Mouse (Mus musculus): ENCODE measurements at regions not wholly inside any gene's neighbourhood (a gene's known extent, or its start where the extent isn't known, plus 50 kb on each side); places are given as distances from the start of the nearest gene placed in this dataset.
A peak's percentile ranks its signal among the peaks of the same experiment; 100 is the strongest.

GRCm38 (mm10) chr14:72864792-72865191 lies 155.0 kb upstream of the Fndc3a start:
- Histone ChIP-seq H3K9me3 (ENCODE audit: control insufficient read depth, low read length) (no peaks in the 10 kb centered on the region), H3K27me3 (ENCODE audit: control insufficient read depth, insufficient read depth, low read length) (no peaks in the 10 kb centered on the region), H3K27ac (ENCODE audit: low read depth, low read length) (no peak overlapping the region), H3K4me3 (ENCODE audit: low read depth, low read length) (no peak overlapping the region), H3K36me3 (ENCODE audit: control insufficient read depth, insufficient read depth, low read length) (no peaks in the 10 kb centered on the region), H3K4me2 (ENCODE audit: low read depth, low read length) (no peak overlapping the region), H3K9ac (replicated peaks; ENCODE audit: low read depth, low read length) (no peak overlapping the region), H3K4me1 (ENCODE audit: control insufficient read depth, insufficient read depth, low read length) (no peaks in the 10 kb centered on the region)
- WGBS = 82% methylated on average over 4 of the region's 4 CpGs
- ATAC-seq (ENCODE audit: low read depth) = no peak

GRCm38 (mm10) chr14:72864130-72864529 lies 154.3 kb upstream of the Fndc3a start:
- 82% methylated on average over 5 of the region's 5 CpGs for WGBS
- Histone ChIP-seq H3K4me3 (ENCODE audit: low read depth, low read length) (no peak overlapping the region), H3K27ac (ENCODE audit: low read depth, low read length) (no peak overlapping the region), H3K9ac (replicated peaks; ENCODE audit: low read depth, low read length) (no peak overlapping the region), H3K9me3 (ENCODE audit: control insufficient read depth, low read length) (no peaks in the 10 kb centered on the region), H3K4me1 (ENCODE audit: control insufficient read depth, insufficient read depth, low read length) (no peaks in the 10 kb centered on the region), H3K27me3 (ENCODE audit: control insufficient read depth, insufficient read depth, low read length) (no peaks in the 10 kb centered on the region), H3K36me3 (ENCODE audit: control insufficient read depth, insufficient read depth, low read length) (no peaks in the 10 kb centered on the region), H3K4me2 (ENCODE audit: low read depth, low read length) (no peak overlapping the region)
- ATAC-seq (ENCODE audit: low read depth) = no peak

GRCm38 (mm10) chr14:72862806-72863526 lies 153.2 kb upstream of the Fndc3a start:
- Histone ChIP-seq H3K27ac (ENCODE audit: low read depth, low read length) (no peak overlapping the region), H3K9me3 (ENCODE audit: control insufficient read depth, low read length) (no peaks in the 10 kb centered on the region), H3K4me1 (ENCODE audit: control insufficient read depth, insufficient read depth, low read length) (no peaks in the 10 kb centered on the region), H3K27me3 (ENCODE audit: control insufficient read depth, insufficient read depth, low read length) (no peaks in the 10 kb centered on the region), H3K36me3 (ENCODE audit: control insufficient read depth, insufficient read depth, low read length) (no peaks in the 10 kb centered on the region), H3K4me2 (ENCODE audit: low read depth, low read length) (no peak overlapping the region), H3K4me3 (ENCODE audit: low read depth, low read length) (no peak overlapping the region), H3K9ac (replicated peaks; ENCODE audit: low read depth, low read length) (no peak overlapping the region)
- WGBS = 84% methylated on average over 7 of the region's 7 CpGs
- no peak for ATAC-seq (ENCODE audit: low read depth)

DNA sequence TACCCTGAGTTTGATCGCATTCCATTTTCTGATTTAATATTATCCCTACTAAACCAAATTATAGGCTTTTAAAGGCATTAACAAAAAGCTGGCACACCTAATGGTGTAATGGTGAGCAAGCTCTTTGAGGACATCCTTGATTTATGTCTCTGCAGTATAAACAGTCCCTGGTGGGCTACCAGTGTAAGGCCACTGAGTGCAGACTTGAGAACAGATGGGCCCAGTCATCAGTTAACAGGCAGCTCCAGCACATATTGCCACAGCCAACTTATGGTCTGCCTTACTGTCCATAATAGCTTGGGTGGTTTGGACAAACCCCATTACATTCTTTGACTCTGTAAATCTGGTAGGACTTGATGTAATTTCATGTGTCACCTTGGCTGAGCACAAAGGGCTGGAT lies 144.4 kb upstream of the Fndc3a start:
- H3K4me1 ChIP-seq (ENCODE audit: control insufficient read depth, insufficient read depth, low read length) = 0 out of 2 replicates have a peak, but pooled peaks cover 3% of the 10 kb centered on the region

GRCm38 (mm10) chr14:72853104-72853503 lies 143.3 kb upstream of the Fndc3a start:
- H3K36me3 ChIP-seq (ENCODE audit: control insufficient read depth, insufficient read depth, low read length) = no peaks in the 10 kb centered on the region
- WGBS = 95% methylated on average over 3 of the region's 3 CpGs
- H3K4me2 ChIP-seq (ENCODE audit: low read depth, low read length) = no peak overlapping the region
- no peak overlapping the region for H3K27ac ChIP-seq (ENCODE audit: low read depth, low read length)
- H3K9me3 ChIP-seq (ENCODE audit: control insufficient read depth, low read length) = no peaks in the 10 kb centered on the region
- ATAC-seq (ENCODE audit: low read depth) = no peak
- H3K27me3 ChIP-seq (ENCODE audit: control insufficient read depth, insufficient read depth, low read length) = no peaks in the 10 kb centered on the region
- no peak overlapping the region for H3K4me3 ChIP-seq (ENCODE audit: low read depth, low read length)
- no peak overlapping the region for H3K9ac ChIP-seq (replicated peaks; ENCODE audit: low read depth, low read length)
- 0 out of 2 replicates have a peak, but pooled peaks cover 3% of the 10 kb centered on the region for H3K4me1 ChIP-seq (ENCODE audit: control insufficient read depth, insufficient read depth, low read length)

More for the DNA sequence above, 144.4 kb upstream of the Fndc3a start:
- WGBS = 63% methylated on average over 1 of the region's 1 CpGs
- no peak overlapping the region for H3K9ac ChIP-seq (replicated peaks; ENCODE audit: low read depth, low read length)
- H3K27ac ChIP-seq (ENCODE audit: low read depth, low read length) = no peak overlapping the region
- H3K27me3 ChIP-seq (ENCODE audit: control insufficient read depth, insufficient read depth, low read length) = no peaks in the 10 kb centered on the region
- no peaks in the 10 kb centered on the region for H3K9me3 ChIP-seq (ENCODE audit: control insufficient read depth, low read length)
- no peak overlapping the region for H3K4me3 ChIP-seq (ENCODE audit: low read depth, low read length)
- no peaks in the 10 kb centered on the region for H3K36me3 ChIP-seq (ENCODE audit: control insufficient read depth, insufficient read depth, low read length)
- no peak overlapping the region for H3K4me2 ChIP-seq (ENCODE audit: low read depth, low read length)
- ATAC-seq (ENCODE audit: low read depth) = peak; percentile 56; the same call in 1 of the 2 replicates

DNA sequence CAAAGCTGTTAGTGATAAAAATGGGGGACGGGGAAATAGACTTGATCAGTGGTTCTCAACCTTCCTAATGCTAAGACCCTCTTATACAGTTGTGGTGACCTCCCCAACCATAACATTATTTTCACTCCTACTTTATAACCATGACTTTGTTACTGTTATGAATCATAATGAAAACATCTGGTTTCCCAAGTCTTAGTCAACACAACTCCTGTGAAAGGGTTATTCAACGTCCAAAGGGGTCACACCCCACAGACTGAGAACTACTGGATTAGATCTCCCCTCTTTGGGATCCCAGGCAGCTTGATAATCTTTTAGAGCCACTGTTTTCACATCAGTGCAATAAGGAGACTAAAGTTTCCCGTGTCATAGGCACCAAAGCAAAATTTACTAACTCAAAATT lies 141.1 kb upstream of the Fndc3a start:
- H3K9ac ChIP-seq (replicated peaks; ENCODE audit: low read depth, low read length) = no peak overlapping the region
- ATAC-seq (ENCODE audit: low read depth) = no peak
- no peak overlapping the region for H3K27ac ChIP-seq (ENCODE audit: low read depth, low read length)
- H3K36me3 ChIP-seq (ENCODE audit: control insufficient read depth, insufficient read depth, low read length) = no peaks in the 10 kb centered on the region
- H3K4me1 ChIP-seq (ENCODE audit: control insufficient read depth, insufficient read depth, low read length) = peaks cover 6% of the 10 kb centered on the region; the same call in 1 of the 2 replicates
- no peak overlapping the region for H3K4me2 ChIP-seq (ENCODE audit: low read depth, low read length)
- no peak overlapping the region for H3K4me3 ChIP-seq (ENCODE audit: low read depth, low read length)
- WGBS = 82% methylated on average over 3 of the region's 3 CpGs
- no peaks in the 10 kb centered on the region for H3K9me3 ChIP-seq (ENCODE audit: control insufficient read depth, low read length)
- H3K27me3 ChIP-seq (ENCODE audit: control insufficient read depth, insufficient read depth, low read length) = no peaks in the 10 kb centered on the region

DNA sequence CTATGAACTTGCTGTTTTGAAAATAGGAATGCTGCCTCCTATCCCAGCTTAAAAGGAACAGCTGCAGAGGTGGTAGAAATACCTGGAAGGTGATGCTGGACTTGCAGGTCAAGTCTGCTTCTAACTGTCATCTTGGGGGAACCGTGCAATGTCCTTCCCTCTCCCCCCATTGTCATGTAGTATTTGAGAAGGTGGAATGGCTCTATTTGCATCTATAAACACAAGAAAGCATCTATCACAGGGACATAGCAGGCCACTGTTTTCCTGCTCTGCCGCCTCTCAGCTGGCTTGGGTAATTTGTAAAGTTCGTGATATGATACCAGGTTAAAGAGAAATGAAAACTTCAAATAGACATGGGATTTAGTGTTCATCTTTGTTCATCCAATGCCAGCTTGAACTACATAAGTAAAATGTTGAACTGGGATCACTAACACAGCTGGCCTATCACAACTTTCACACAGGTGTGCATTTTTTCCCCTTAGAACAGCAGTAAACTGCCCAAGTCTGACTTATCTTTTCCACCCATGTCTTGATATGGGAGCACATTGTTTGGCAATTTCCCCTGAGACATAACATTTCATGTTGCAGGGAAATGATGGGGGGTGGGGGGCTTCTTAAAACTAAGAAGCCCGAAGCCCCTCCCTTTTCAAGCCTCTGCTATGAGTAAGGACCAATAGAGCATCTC lies 138.6 kb upstream of the Fndc3a start:
- H3K9ac ChIP-seq (replicated peaks; ENCODE audit: low read depth, low read length) = no peak overlapping the region
- no peak overlapping the region for H3K27ac ChIP-seq (ENCODE audit: low read depth, low read length)
- H3K36me3 ChIP-seq (ENCODE audit: control insufficient read depth, insufficient read depth, low read length) = no peaks in the 10 kb centered on the region
- H3K4me1 ChIP-seq (ENCODE audit: control insufficient read depth, insufficient read depth, low read length) = peaks cover 3% of the 10 kb centered on the region; the same call in 1 of the 2 replicates
- ATAC-seq (ENCODE audit: low read depth) = no peak
- H3K27me3 ChIP-seq (ENCODE audit: control insufficient read depth, insufficient read depth, low read length) = no peaks in the 10 kb centered on the region
- H3K4me3 ChIP-seq (ENCODE audit: low read depth, low read length) = no peak overlapping the region
- no peaks in the 10 kb centered on the region for H3K9me3 ChIP-seq (ENCODE audit: control insufficient read depth, low read length)
- no peak overlapping the region for H3K4me2 ChIP-seq (ENCODE audit: low read depth, low read length)
- 86% methylated on average over 4 of the region's 4 CpGs for WGBS

GRCm38 (mm10) chr14:72847466-72847865 lies 137.7 kb upstream of the Fndc3a start:
- no peaks in the 10 kb centered on the region for H3K9me3 ChIP-seq (ENCODE audit: control insufficient read depth, low read length)
- no peak overlapping the region for H3K27ac ChIP-seq (ENCODE audit: low read depth, low read length)
- H3K9ac ChIP-seq (replicated peaks; ENCODE audit: low read depth, low read length) = no peak overlapping the region
- WGBS = 65% methylated on average over 7 of the region's 7 CpGs
- H3K4me3 ChIP-seq (ENCODE audit: low read depth, low read length) = no peak overlapping the region
- peaks cover 3% of the 10 kb centered on the region; the same call in 1 of the 2 replicates for H3K4me1 ChIP-seq (ENCODE audit: control insufficient read depth, insufficient read depth, low read length)
- ATAC-seq (ENCODE audit: low read depth) = no peak
- no peaks in the 10 kb centered on the region for H3K27me3 ChIP-seq (ENCODE audit: control insufficient read depth, insufficient read depth, low read length)
- H3K36me3 ChIP-seq (ENCODE audit: control insufficient read depth, insufficient read depth, low read length) = no peaks in the 10 kb centered on the region
- no peak overlapping the region for H3K4me2 ChIP-seq (ENCODE audit: low read depth, low read length)
